Mouse (Mus musculus) embryo, embryonic 11.5 days (tissue): Measurements from ENCODE around the gene Gm37240.

ENCODE experiments used
- DNase-seq: peaks from one replicate; pipeline ENCODE4 v3.0.0-alpha.2; 2012; ENCODE audit warnings: low read depth, low spot score

The Gm37240 gene

DNA sequence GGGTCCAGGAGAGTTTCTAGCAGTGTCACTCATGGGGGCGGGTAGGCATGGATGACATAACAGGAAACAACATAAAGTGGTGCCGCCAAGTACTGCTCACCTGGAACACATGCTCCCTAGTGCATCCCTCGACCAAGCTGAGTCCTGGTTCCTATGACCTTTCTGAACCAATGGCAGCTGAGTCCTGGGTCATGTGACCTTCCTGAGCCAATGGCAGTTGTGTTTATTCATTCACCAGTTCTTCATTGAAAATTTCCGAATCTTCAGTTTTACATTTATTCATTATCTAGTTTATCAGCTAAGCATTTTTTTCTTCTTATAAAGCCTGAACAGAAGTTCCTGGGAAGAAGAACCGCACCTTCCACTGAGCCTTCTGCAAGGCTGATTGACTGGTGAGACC, 838.7 kb downstream of the Gm37240 start:
- DNase-seq: no peak

DNA sequence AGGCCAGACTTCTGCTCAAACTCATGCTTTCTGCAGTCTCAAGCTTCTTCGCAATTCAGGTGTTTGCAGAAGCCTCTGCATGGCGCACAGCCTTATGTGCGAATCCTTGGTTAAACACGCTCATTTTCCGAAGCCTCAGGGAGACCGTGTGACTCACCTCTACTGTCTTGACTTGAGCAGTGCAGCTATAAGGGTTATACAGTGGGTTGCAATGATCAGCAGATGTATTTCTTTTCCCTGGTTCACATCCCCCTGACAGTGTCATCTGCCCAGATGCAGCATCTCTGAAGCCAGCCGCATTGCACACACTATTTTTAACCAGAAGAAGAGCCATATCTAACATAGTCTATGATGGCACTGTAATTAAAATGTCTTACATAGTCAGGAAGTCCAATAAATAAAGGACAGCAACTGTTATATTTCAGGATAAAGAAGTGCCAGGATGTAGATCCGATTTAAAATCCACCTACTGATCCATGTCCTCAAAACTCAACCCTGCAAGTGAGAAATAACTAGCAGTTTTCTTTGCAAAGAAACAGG, 843.6 kb downstream of the Gm37240 start:
- DNase-seq: no peak

DNA sequence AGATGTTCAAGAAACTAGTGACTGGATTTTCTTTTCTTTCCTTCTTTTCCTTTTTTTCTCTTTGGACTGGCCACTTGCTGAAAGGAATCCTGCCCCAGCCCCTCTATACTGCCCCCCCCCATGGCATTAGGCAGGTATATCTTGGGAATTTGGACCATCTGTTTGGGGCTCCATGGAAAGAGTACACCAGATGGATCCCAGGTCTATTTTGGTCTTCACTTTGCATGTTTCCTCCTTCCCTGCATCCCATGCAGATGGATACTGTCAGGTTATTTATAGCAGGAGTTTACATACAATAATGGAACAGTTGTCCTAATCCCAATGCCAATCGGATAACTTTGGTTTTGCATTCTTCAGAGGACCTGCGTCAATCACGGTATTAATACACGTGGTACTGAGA, 845.2 kb downstream of the Gm37240 start:
- DNase-seq: no peak

DNA sequence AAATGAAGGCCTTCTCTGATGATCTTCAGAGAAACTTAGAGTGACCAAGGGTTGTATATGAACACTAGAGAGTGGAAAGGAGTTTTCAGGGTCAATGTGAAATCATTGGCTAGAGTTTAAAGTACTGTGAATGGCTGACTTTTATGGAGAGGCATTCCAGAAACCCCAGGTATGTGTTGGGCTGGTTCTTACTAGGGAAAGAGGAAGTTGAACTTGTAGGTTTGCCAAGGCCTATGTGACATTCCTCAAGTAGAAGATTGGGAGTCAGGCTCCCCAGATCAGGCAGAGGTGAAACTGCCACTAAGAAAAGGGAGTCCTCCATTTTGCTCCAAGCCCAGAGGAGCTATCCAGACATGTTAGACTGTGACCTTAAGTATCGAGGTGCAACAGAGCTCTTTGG, 858.2 kb downstream of the Gm37240 start:
- DNase-seq: no peak

DNA sequence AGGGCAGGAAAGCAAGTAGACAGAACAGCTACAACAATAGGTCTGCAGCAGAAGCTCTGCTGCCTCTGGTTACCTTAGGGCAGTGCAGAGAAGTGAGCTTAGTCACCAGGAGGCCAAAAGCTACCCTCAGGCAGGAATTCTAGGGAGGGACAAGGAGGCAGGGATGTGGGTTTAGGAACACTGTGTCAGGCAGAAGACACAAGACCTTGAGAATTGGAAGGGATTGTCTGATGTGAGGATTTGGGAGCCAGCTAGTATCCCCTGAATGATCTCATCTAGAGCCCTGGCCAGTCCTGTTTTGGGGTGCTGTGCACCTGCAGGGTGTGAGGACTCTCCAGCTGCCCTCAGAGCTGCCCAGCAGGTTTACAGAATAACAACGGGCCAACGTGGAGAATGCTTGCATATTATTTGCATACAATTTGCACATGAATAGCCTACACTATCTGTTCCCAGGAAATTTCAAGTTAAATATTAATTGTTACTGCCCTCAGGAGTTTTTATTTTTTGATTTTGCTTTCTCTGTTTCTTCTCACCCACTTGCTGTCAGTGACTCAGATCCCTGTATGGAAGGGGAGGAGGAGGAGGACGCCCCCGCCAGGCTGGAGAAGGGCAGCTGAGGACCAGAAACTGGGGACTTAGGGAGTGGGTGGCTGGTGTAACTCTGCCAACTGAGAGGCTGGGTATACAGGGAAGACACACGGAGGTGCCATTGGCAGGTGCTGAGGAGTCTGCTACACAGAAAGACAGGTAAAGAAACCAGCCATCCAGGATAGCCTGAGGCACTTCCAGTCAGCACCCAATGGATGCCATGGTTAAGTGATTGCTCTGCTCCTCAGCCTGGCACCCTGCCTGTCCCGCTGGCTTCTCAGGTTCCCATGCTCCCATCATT, 862.3 kb downstream of the Gm37240 start:
- DNase-seq: no peak

DNA sequence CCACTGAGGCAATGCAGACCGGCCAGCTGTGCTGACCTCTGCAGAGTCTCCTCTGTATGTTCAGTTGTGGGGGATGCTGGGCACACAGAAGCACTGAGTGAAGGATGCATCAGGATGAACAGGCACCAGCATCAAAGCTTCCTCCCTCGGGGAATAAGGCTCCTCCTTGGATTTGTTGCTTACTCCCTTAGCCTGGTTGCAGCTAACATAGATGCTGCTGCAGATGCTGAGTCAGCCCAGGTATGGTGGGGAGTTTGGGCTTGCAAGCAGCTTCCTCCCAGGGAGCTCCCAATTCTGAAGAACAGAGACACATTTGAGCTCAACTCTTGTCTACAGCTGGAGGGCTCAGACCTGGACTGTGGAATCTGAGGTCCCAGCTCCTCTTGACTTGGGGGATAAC, 863.1 kb downstream of the Gm37240 start:
- DNase-seq: no peak

DNA sequence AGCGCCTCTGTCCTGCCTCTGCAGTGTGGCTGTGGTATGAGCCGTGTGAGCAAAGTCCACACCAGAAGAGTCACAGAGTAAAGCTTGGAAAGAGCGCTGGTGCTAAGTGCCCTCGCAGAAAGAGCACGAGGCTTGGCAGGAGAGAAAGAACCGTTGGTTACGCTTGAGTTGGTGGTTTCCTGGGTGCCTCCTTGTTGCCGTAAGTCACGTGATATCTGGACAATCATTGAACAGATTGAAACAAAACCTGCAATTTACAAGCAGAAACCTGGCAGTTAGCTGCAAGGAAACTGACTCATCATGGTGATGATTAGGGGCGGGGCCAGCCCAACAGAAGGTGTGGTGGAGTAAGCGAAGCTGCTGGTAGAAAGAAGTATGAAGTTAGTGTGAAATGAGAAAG, 864.5 kb downstream of the Gm37240 start:
- DNase-seq: no peak

DNA sequence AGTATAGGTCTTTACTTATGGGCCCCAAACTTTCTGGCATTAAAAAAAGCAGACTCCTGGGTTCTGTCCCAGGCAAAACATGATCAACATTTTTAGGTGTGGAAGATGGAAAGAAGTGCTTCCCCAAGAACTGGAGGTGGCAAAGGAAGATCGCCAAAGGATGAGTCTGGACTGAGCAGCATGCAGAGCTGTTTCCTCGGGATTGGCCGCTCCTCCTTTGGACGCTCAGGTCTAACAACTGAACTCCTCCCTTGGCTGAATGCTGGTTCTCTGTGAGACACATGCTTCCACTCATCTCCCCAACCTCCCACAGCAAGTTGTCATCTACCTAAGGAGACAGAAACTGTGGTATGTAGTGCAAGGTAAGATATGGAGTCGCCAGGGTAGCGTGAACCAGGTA, 865.5 kb downstream of the Gm37240 start:
- DNase-seq: no peak

DNA sequence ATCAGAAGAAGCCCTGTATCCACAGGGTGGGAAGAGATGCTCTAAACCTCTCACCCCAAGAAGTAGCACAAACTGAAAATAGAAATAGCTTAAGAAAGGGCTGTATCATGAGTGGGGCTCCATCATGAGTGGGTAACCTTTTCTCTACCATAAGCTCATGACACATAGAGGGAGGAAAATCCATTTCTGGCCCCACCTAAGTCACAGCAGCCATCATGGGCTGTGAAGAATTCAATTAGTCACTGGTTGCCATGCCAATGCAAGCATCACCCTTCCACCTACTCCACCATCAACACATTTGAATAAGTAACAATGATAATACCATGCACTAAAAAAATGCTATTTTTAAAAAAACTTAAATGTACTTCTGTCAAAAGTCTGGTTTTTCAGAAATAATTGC, 867.2 kb downstream of the Gm37240 start:
- no peak for DNase-seq

DNA sequence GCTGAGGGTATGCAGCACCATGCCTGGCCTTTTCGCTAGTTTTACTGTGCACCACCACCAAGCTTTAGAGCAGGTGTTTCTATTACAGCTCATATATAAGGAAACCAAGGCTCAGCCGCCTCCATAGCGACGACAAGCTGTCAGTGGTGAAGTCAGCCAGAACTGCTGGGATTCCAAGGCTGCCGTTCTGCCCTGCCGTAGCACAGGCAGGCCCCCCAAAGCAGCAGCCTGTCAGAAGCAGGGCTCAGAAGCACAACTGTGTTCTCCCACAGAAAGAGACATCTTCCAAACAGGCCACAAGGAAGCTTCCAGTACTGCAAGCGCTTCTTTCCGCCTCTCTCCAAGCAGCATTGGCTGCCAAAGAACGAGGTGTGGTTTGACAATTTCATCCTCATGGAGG, 871.7 kb downstream of the Gm37240 start:
- no peak for DNase-seq

DNA sequence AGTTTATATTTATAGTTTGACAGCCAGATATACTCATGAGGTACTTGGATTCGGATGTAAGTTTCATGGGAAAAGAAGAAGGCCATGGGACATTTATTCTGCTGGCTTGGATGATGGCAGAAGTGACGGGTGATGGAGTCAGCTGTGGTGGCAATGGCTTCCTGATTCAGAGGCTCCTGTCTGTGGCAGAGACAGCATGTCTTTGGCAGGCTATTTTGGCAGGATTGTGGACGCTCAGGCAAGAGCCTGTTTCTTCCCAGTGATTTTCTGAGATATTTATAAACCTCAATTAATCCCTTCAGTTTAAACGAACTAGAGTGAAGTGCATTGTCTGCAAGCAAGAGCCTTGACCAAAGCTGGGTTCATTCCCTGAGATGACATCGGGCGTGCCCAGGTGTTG, 874.4 kb downstream of the Gm37240 start:
- DNase-seq: no peak

DNA sequence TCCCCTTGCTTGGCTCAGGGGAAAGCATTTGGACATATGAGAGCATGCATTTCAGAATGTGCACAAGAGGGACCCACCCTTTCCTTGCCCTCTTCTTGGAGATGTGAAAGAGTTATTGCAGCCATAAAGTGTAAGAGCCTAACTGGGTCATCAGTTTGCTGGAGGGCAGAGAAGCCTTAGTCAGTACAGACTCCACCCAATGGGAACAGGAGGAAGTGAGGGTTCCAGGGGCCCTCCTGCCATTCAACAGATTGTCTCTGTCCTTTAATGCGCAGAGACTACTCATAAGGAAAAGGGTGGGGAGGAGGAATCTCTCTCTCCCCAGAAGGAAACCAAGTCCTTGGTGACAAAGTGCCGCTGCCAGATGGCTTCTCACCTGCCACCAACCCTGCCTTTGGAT, 882.1 kb downstream of the Gm37240 start:
- no peak for DNase-seq

DNA sequence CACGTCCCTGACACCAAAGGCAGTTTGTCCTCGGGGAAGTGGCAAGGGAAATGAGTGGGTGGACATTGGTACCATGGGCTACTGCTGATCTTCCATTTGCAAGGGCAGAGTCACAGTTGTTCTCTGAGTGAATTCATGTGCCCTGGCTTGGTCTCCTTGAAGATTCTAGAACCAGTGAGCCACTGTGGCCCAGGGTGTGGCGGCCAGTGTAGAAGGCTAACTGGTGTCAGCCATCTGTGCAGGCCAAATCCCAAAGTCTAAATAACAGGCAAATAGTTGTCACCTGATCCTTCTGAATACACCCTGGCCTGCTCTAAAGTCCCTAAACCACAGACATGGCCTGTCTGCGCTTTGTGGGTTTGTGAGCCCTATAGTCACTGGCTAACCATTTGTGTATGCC, 898.4 kb downstream of the Gm37240 start:
- no peak for DNase-seq

DNA sequence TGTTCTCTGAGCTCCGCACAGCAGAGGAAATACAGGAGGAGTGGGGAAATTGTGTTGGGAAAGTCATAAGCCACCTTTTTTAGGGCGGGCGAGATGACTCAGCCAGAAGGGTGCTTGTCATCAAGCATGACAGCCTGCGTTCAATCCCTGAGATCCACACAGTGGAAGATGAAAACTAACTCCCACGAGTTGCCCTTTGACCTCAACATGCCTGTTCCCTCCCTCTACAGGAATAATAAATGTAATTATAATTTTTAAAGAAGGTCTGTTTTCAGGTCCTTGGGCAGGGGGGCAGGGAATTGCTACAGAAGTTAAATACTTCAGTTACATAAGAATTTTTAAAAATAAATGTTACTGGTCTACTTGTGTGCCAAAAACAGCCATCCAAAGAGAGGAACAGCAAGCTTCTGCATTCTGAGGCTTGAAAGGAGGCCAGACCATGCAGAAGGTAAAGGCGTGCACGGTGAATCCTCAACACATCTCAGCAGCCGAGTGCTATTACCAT, 902.1 kb downstream of the Gm37240 start:
- DNase-seq: no peak

DNA sequence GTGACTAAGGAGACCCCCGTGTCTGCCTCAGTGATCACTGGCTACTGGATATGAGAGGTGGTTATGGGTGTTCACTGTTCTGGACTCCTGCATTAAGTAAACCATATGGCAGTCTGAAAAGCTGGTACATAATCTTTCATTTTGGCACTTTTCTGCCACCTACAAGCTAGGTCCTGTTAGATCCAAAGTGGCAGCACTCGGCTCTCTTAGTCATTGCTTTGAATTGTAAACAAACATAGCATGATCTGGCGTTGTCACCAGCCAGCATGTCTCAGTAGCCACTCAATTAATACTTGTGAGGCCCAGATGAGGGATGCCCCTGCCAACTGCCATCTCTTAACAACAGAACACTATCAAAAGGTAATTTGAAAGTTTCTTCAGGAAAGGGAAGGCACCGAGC, 904.6 kb downstream of the Gm37240 start:
- DNase-seq: no peak

DNA sequence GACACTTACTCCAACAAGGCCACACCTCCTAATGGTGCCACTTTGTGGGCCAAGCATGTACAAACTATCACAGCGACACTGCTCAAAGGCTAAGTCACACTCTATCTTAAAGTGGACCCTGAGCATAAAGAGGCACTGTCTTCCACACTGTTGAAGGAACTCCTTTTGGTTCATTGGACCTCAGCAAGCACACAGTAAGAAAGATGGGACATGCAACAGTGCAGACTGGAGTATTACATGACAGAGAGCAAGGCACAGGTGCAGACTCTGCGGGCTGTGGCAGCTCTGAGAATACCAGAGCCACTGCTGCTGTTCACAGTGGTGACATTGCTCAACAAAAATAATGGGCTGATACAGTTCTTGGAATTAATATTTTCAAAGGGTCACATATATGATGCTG, 907.2 kb downstream of the Gm37240 start:
- DNase-seq: no peak

DNA sequence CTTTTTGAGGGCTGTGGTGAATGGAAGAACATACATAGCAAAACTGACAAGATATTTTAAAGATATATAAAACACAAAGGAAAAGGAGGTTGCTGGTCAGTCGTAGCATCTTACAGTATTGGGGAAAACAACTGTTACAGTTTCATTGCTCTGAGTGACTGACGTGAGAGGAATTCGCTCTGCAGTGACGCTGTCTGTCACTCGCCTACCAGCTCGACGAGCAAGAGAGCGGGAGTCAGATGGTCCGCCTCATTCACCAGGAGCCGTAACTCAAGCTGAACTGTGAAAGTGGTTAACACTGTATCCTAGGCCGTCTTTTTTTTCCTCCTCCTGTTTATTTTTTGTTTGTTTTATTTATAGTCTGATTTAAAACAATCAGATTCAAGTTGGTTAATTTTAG, 908.6 kb downstream of the Gm37240 start:
- no peak for DNase-seq

DNA sequence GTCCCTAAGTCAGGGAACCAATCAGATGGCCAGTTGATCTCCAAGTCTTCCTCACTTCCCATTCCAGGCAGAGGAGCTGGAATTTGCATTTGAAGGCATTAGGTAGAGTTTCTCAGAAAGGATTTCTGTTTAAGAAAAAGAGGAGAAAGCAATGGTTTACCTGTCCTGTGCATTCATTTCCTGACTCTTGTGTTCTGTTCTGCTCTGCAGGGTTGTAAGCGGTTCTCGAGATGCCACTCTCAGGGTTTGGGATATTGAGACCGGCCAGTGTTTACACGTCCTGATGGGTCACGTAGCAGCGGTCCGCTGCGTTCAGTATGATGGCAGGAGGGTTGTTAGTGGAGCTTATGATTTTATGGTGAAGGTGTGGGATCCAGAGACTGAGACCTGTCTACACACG, 913.1 kb downstream of the Gm37240 start:
- no peak for DNase-seq

DNA sequence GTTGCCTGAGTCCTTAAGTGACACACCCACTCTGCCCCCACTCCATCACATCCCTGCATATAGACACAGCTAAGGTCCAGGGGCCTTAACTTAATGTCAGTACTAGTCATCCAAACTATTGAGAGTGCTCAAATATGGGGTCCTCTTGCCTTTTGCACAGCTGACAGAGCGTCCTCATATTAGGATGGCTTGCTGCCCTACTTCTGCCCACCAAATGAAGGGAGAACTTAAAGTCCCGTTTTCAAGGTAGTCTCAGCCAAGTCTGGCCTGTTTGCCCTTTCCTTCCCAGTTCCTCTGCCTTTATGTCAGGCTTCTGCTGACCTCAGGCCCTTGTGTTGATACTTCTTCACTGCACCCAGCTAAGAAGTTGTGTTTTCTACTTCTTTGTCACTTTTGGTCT, 914.4 kb downstream of the Gm37240 start:
- no peak for DNase-seq

DNA sequence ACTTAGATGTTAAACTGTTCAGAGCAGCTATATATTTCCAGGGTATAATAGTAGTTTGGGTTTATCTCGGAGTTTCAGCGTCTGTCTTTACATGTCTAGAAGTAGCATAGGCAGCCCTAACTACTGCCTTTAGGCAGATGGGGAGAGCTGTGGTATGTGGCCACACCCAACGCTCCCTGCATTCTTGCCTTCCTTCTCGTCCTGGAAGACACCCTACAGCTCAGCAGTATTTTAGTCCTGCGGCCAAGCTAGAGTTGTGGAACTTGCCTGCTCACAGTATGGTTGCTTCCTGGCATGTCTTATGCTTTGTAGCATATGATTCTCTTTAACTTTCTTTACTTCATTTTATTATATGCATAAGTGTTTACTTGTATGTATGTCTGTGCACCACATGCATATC, 915.8 kb downstream of the Gm37240 start:
- DNase-seq: no peak

DNA sequence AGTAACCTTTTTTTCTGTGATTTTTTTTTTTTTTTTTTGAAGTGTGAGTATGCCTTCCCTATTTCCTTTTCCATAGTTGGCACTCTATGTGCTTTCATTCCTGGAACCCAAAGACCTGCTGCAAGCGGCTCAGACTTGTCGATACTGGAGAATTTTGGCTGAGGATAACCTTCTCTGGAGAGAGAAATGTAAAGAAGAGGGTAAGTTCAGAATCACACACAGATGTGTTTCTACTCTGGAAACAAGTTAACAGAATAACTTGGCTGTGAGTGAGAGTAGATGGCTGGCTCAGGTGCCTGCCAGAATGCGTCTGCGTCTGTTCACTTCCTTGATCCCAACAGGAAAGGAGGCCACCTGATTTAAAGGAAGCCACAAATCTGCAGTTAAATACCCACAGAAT, 920.0 kb downstream of the Gm37240 start:
- DNase-seq: no peak

DNA sequence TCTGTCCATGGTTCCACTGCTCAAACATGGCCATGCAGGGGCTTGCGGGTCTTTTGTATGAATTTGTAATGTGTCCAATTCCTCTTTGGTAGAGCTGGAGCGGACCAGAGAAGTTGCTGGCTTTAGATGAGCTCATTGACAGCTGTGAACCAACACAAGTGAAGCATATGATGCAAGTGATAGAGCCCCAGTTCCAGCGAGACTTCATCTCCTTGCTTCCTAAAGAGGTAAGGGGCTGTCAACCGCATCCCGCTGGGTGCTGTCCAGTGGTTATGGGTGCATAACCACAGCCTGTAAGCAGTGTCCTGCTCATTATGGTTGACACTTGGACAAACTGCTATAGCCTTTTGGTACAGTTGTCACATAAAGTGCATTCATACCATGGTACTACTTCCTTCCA, 922.2 kb downstream of the Gm37240 start:
- no peak for DNase-seq

DNA sequence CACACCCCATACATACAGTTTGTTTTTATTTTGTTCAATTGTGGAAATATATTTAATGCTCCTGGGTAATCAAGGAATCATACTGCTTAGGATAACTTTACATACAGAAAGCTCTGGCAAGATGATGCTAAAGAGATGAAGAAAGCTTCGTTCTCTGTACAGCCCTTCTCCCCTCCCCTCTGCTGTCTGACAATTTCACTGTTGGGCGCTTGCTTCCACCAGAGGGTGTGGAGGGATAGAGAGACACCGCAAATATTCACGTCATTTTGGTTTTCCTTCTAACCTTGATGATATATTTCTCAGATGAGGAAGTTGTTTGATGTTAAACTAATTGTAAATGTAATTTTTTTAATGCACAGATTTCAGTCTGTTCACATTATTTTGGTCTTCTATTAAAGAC, 931.5 kb downstream of the Gm37240 start:
- no peak for DNase-seq
